Mouse (Mus musculus): ENCODE results near the gene Chd4.

GRCm38 (mm10) chr6:125062511-125062910, 33.3 kb upstream of the Chd4 start:
- no peak for TF ChIP-seq CTCF (IDR thresholded peaks at IDR 0.05; ENCODE audit: low read depth)
- TF ChIP-seq EP300 (IDR thresholded peaks at IDR 0.05; ENCODE audit: low read depth), result no peak

All from liver, postnatal 0 days (tissue).